Mouse (Mus musculus): Measurements from ENCODE around the gene Ankrd22. TPM values are rescaled to one million over a fixed set of nuclear protein-coding genes. Genes with fewer than 3 reads are reported as not detected.

The Ankrd22 gene
- polyA plus RNA-seq (2014; fragmentation: Illumina TruSeq; extraction: RNeasy Lipid Tissue Mini Kit (QIAGEN cat#74804)): not detected

DNA sequence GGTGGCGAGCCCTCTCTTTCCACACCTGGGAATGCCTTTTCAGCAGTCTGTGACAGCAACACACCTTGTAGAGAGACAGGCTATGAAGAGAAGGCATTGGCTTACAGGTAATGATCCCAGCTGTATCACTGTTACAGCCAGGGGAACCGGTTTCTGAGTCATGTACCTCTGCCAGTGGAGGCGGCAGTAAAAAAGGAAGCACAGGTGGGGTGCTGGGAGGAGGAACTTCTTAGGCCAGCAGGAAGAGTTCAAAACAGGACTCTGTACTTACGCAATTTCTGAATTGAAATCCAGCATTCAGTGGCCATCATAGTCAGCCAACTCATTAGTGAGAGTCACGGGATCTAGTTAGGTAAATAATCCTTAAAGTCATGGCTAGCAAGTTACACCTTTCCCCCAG, at the start of gene Ankrd22:
TSS of gene Ankrd22 (minus strand) at position 163 of the 400 bp plus-strand sequence.

DNA sequence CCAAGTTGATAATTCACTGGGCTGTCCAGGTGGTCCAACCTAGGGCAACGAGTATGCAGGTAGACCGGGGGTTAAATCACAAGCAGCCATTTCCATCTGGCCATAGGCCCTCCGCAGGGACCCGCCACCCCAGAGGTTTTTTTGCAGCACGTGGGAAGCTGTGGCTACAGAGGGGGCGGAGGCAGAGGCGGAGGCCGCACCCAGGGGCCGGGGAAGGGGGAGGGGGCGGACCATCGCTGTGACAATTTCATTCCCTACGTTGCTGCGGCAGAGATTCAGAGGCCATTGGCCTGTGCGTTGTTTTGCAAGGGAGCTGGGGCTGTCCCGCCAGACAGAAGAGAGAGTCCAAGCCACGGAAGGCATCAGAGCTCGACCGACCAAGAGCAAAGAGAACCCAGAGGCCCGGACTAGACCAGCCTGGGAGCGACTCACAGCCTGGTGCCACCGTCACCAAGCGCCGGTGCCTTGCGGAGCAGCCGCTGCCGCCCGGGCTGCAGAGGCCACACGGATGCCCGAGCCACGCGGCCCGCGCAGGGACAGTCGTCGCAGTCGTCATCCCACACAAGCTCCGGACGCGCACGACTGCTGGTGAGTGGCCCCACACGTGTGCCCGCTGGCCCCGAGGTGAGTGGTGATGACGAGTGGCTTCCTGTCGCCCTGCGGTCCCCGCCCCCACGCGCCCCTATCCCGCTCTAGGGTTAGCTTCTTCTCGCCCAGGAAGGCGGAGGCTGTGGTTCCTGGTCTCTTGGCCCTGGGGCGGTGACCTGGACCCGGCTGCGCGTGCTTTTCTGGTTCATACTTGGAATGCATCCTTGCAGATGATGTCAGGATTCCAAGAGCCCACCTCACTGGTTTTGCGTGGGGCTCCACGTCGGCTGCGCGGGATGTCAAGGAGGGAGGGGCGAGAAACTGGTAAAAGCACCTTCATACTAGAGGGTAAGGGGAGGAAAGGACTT, 26.4 kb upstream of the Ankrd22 start, which contains the start of gene Stambpl1:
TSS of gene Stambpl1 (plus strand) at position 222 of the 956 bp plus-strand sequence.

GRCm38 (mm10) chr19:34100633-34101032, 65.2 kb downstream of the Ankrd22 start, which contains the start of gene Lipm:
TSS of gene Lipm (plus strand) at chr19:34100933.

Other genes starting within 250 kb of the Ankrd22 start
- 0.34 TPM for gene Lipf, start 204.9 kb downstream of the Ankrd22 start, polyA plus RNA-seq (2014; fragmentation: Illumina TruSeq; extraction: RNeasy Lipid Tissue Mini Kit (QIAGEN cat#74804))
- not detected for gene Lipk, start 157.8 kb downstream of the Ankrd22 start, polyA plus RNA-seq (2014; fragmentation: Illumina TruSeq; extraction: RNeasy Lipid Tissue Mini Kit (QIAGEN cat#74804))
- not detected for gene Lipn, start 98.7 kb downstream of the Ankrd22 start, polyA plus RNA-seq (2014; fragmentation: Illumina TruSeq; extraction: RNeasy Lipid Tissue Mini Kit (QIAGEN cat#74804))
- not detected for gene Lipm, start 65.1 kb downstream of the Ankrd22 start, polyA plus RNA-seq (2014; fragmentation: Illumina TruSeq; extraction: RNeasy Lipid Tissue Mini Kit (QIAGEN cat#74804))
- gene Stambpl1, start 26.2 kb upstream of the Ankrd22 start, polyA plus RNA-seq (2014; fragmentation: Illumina TruSeq; extraction: RNeasy Lipid Tissue Mini Kit (QIAGEN cat#74804)): 14.9 TPM
- gene Acta2, start 89.5 kb upstream of the Ankrd22 start, polyA plus RNA-seq (2014; fragmentation: Illumina TruSeq; extraction: RNeasy Lipid Tissue Mini Kit (QIAGEN cat#74804)): 154 TPM
- gene Fas, start 124.6 kb upstream of the Ankrd22 start, polyA plus RNA-seq (2014; fragmentation: Illumina TruSeq; extraction: RNeasy Lipid Tissue Mini Kit (QIAGEN cat#74804)): 8.8 TPM